25 mouse cellular contexts compared by ENCODE assay signal in genomic region chr8:7190726-7191125, GRCm38 (mm10).
"Had no signal": no experiment of that assay in that cellular context is flagged by ENCODE, and none has a peak within 500 bp of the region (broad histone marks: within the 10 kb centered on the region; RNA-seq: fewer than 3 reads in every experiment).

No protein-coding gene starts in this region.

- H3K4me3 ChIP-seq: layer of hippocampus, adult 2 months; left cerebral cortex, adult 2 months; limb, embryonic 12.5 days; liver, embryonic 12.5 days; liver, embryonic 15.5 days; lung, embryonic 15.5 days; myocyte; neural tube, embryonic 13.5 days had no signal

- H3K36me3 ChIP-seq: limb, embryonic 12.5 days; liver, embryonic 12.5 days; liver, embryonic 15.5 days; lung, embryonic 15.5 days; neural tube, embryonic 13.5 days had no signal

- H3K9me3 ChIP-seq: limb, embryonic 12.5 days; liver, embryonic 12.5 days; liver, embryonic 15.5 days; lung, embryonic 15.5 days; neural tube, embryonic 13.5 days had no signal

- H3K9ac ChIP-seq: limb, embryonic 12.5 days; liver, embryonic 12.5 days; liver, embryonic 15.5 days; lung, embryonic 15.5 days; neural tube, embryonic 13.5 days had no signal

- ATAC-seq: liver, embryonic 12.5 days; midbrain, embryonic 16.5 days had no signal

- H3K4me1 ChIP-seq: limb, embryonic 12.5 days; liver, embryonic 12.5 days; liver, embryonic 15.5 days; lung, embryonic 15.5 days; neural tube, embryonic 13.5 days had no signal

- H3K4me2 ChIP-seq: limb, embryonic 12.5 days; liver, embryonic 12.5 days; liver, embryonic 15.5 days; lung, embryonic 15.5 days; midbrain, embryonic 11.5 days; neural tube, embryonic 13.5 days had no signal

- H3K27ac ChIP-seq: layer of hippocampus, adult 2 months; left cerebral cortex, adult 2 months; limb, embryonic 12.5 days; liver, embryonic 12.5 days; liver, embryonic 15.5 days; lung, embryonic 15.5 days; neural tube, embryonic 13.5 days; stomach, postnatal 0 days had no signal

- DNase-seq: kidney, adult 9 months; kidney, postnatal 14 days; kidney, postnatal 4 days; layer of hippocampus, postnatal 36 days; liver; lung, adult 18-20 months; lung, postnatal 14 days; lung, postnatal 4 days; right cerebral cortex, adult 18-20 months; right cerebral cortex, postnatal 14 days; right cerebral cortex, postnatal 4 days; thymus, adult 2 months; thymus, postnatal 14 days; thymus, postnatal 4 days had no signal

- H3K27me3 ChIP-seq: limb, embryonic 12.5 days; liver, embryonic 12.5 days; liver, embryonic 15.5 days; lung, embryonic 15.5 days; neural tube, embryonic 13.5 days had no signal
